Mouse (Mus musculus) lung, embryonic 15.5 days (tissue): ENCODE results near the gene Hpse2. TPM values are rescaled to one million over a fixed set of nuclear protein-coding genes. Genes with fewer than 3 reads are reported as not detected.

Source experiments
- ATAC-seq: fragments of 200-750 bp; cut with Nextera tagmentation; 2 replicates; pipeline ENCODE4 v1.8.0; 2017; ENCODE audit warnings: moderate number of reproducible peaks, borderline replicate concordance; ENCODE audit not compliant: low FRiP score, low TSS enrichment; ENCODE audit errors: extremely low read depth
- H3K27ac ChIP-seq: fragments of 300-500 bp; sonication (generic); 2 replicates; pipeline ENCODE4 v1.5.1; 2015; ENCODE audit warnings: moderate library complexity, mild to moderate bottlenecking, inconsistent platforms
- H3K27me3 ChIP-seq: fragments of 300-500 bp; sonication (generic); 2 replicates; pipeline ENCODE4 v1.6.1; 2015; ENCODE audit warnings: inconsistent platforms
- H3K36me3 ChIP-seq: fragments of 300-500 bp; sonication (generic); 2 replicates; pipeline ENCODE4 v1.6.1; 2015; ENCODE audit warnings: inconsistent platforms
- H3K4me1 ChIP-seq: fragments of 300-500 bp; sonication (generic); 2 replicates; pipeline ENCODE4 v1.6.1; 2015; ENCODE audit warnings: inconsistent platforms
- H3K4me2 ChIP-seq: fragments of 300-500 bp; sonication (generic); 2 replicates; pipeline ENCODE4 v1.6.1; 2015; ENCODE audit warnings: inconsistent platforms, mild to moderate bottlenecking, moderate library complexity
- H3K4me3 ChIP-seq: fragments of 300-500 bp; sonication (generic); 2 replicates; pipeline ENCODE4 v1.5.1; 2015; ENCODE audit warnings: mild to moderate bottlenecking, inconsistent platforms
- H3K9ac ChIP-seq: fragments of 300-500 bp; sonication (generic); 2 replicates; pipeline ENCODE4 v1.6.1; 2015; ENCODE audit warnings: inconsistent platforms
- H3K9me3 ChIP-seq: fragments of 300-500 bp; sonication (generic); 2 replicates; pipeline ENCODE4 v1.6.1; 2016; ENCODE audit warnings: inconsistent platforms
- WGBS: fragments of 180-500 bp; shearing (Covaris S2); methylation state at CpG from one replicate; pipeline ENCODE4 v1.1.7; 2015; 5-methylcytosine and 5-hydroxymethylcytosine counted together
- polyA plus RNA-seq: library from polyadenylated mRNA; unstranded; fragments of >200 nt; fragmentation: Nextera tagmentation; extraction: Ambion mirVana; gene quantifications from 2 replicates; pipeline ENCODE4 v1.2.1, GENCODE M21; 2015

Hpse2 gene
- polyA plus RNA-seq, 1 experiment from 2014 or later = 8.2 TPM

DNA sequence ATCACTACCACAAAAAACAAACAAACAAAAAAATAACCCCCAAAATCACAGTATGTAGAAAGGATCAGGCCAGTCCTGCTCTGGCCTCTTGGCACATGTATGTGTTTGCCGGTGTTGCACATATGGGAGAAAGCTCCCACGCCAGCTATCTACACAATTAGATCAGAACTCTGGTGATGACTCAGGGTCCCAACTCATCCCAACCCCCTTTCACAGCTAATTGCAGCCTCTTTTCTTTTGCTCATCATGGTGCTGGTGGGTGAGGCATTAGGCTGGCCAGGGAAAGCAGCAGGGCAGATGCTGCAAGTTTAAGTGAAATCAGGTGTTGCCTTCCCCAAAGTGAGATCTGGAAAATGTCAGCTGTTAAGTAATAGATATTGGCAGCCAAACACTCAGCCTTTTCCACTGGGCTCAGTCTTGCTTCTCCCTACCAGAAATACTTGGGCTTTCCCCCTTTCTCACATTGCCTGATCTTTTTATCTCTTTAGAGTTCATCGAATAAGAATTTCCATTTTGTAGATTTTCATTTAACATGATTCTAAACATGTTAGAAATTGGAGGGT, 365.5 kb downstream of the Hpse2 start:
- no peak overlapping the region for H3K27ac ChIP-seq
- no peaks in the 10 kb centered on the region for H3K36me3 ChIP-seq
- no peak overlapping the region for H3K4me3 ChIP-seq
- no peaks in the 10 kb centered on the region for H3K27me3 ChIP-seq
- 71% methylated on average over 3 of the region's 3 CpGs for whole genome bisulfite sequencing
- ATAC-seq = no peak
- no peaks in the 10 kb centered on the region for H3K9me3 ChIP-seq
- no peak overlapping the region for H3K4me2 ChIP-seq
- no peak overlapping the region for H3K9ac ChIP-seq
- H3K4me1 ChIP-seq = no peaks in the 10 kb centered on the region

- no peak overlapping the region for H3K9ac ChIP-seq
- H3K36me3 ChIP-seq = no peaks in the 10 kb centered on the region
- H3K27ac ChIP-seq = no peak overlapping the region
- no peaks in the 10 kb centered on the region for H3K9me3 ChIP-seq
- H3K4me1 ChIP-seq = no peaks in the 10 kb centered on the region
- H3K4me2 ChIP-seq = no peak overlapping the region
- H3K4me3 ChIP-seq = no peak overlapping the region
- no peaks in the 10 kb centered on the region for H3K27me3 ChIP-seq
- WGBS = 89% methylated on average over 5 of the region's 5 CpGs
- no peak for ATAC-seq
These were observed 369.4 kb downstream of the Hpse2 start for GRCm38 (mm10) chr19:43018792-43019191.

GRCm38 (mm10) chr19:42996406-42996805, 391.7 kb downstream of the Hpse2 start:
- Histone ChIP-seq H3K27me3 (no peaks in the 10 kb centered on the region), H3K4me2 (no peak overlapping the region), H3K27ac (no peak overlapping the region), H3K9me3 (no peaks in the 10 kb centered on the region), H3K9ac (no peak overlapping the region), H3K36me3 (no peaks in the 10 kb centered on the region), H3K4me3 (no peak overlapping the region), H3K4me1 (no peaks in the 10 kb centered on the region)
- ATAC-seq = no peak
- WGBS = 77% methylated on average over 4 of the region's 4 CpGs

GRCm38 (mm10) chr19:42988833-42989232, 399.3 kb downstream of the Hpse2 start:
- Histone ChIP-seq H3K9ac (no peak overlapping the region), H3K9me3 (no peaks in the 10 kb centered on the region), H3K27ac (no peak overlapping the region), H3K4me1 (peaks cover 24% of the 10 kb centered on the region), H3K36me3 (no peaks in the 10 kb centered on the region), H3K4me3 (no peak overlapping the region), H3K27me3 (no peaks in the 10 kb centered on the region), H3K4me2 (no peak overlapping the region)
- WGBS = 59% methylated on average over 5 of the region's 5 CpGs
- ATAC-seq = no peak

DNA sequence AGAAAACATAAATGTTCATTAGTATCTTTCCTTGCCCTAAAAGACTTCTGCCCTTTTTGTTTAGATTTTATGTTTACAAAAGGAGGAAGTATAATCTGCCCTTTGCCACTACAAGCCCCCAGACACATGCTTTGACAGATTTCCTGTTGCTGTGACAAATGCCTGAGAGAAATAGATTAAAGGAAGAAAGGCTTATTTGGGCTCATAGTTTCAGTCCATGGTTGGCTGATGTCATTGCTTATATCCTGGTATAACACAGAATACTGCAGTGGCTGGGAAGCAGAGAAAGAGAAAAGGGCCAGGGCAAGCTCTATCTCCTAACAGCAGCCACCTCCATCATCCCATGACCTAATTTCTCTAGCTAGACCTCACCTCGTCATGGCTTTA, 401.8 kb downstream of the Hpse2 start:
- H3K9me3 ChIP-seq = no peaks in the 10 kb centered on the region
- H3K27me3 ChIP-seq = no peaks in the 10 kb centered on the region
- H3K4me2 ChIP-seq = no peak overlapping the region; the same call in 1 of the 2 replicates
- H3K9ac ChIP-seq = no peak overlapping the region
- no peak overlapping the region for H3K4me3 ChIP-seq
- H3K27ac ChIP-seq = peak overlapping the region; percentile 83
- peak; percentile 58; the same call in 1 of the 2 replicates for ATAC-seq
- WGBS = 33% methylated on average over 1 of the region's 1 CpGs
- H3K36me3 ChIP-seq = no peaks in the 10 kb centered on the region
- peaks cover 24% of the 10 kb centered on the region for H3K4me1 ChIP-seq

GRCm38 (mm10) chr19:42985372-42986314, 402.5 kb downstream of the Hpse2 start:
- Histone ChIP-seq H3K4me1 (peaks cover 24% of the 10 kb centered on the region), H3K27me3 (no peaks in the 10 kb centered on the region), H3K9me3 (no peaks in the 10 kb centered on the region), H3K36me3 (no peaks in the 10 kb centered on the region), H3K4me2 (peak overlapping the region; percentile 18; the same call in 1 of the 2 replicates), H3K9ac (no peak overlapping the region), H3K4me3 (no peak overlapping the region), H3K27ac (peak overlapping the region; percentile 83)
- WGBS = 29% methylated on average over 4 of the region's 4 CpGs
- ATAC-seq = peak; percentile 81

DNA sequence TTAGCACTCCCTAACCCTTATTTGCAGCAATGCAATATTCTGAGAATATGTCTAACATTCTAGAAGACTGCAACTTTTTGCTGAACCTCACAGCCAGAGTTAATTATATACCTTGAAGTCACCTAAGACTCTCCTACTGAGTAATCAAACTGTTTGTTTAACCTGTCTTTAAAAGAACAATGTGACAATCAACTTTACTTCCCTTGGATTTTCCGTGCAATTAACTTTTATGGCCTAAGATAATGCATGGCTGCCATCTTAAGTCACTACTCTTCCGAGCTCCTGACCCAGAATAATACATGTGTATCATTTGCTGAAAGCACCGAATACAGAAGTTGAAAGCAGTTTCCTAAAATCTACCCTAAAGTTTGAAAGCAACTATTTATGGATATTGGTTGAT, 407.6 kb downstream of the Hpse2 start:
- no peak overlapping the region for H3K4me3 ChIP-seq
- H3K27me3 ChIP-seq = no peaks in the 10 kb centered on the region
- H3K9ac ChIP-seq = no peak overlapping the region
- no peak overlapping the region for H3K4me2 ChIP-seq
- H3K27ac ChIP-seq = no peak overlapping the region
- H3K36me3 ChIP-seq = no peaks in the 10 kb centered on the region
- ATAC-seq = no peak
- peaks cover 4% of the 10 kb centered on the region for H3K4me1 ChIP-seq
- 64% methylated on average over 3 of the region's 3 CpGs for WGBS
- H3K9me3 ChIP-seq = no peaks in the 10 kb centered on the region

- no peaks in the 10 kb centered on the region for H3K4me1 ChIP-seq
- H3K4me2 ChIP-seq = no peak overlapping the region
- no peak overlapping the region for H3K27ac ChIP-seq
- no peaks in the 10 kb centered on the region for H3K27me3 ChIP-seq
- no peaks in the 10 kb centered on the region for H3K9me3 ChIP-seq
- no peaks in the 10 kb centered on the region for H3K36me3 ChIP-seq
- H3K9ac ChIP-seq = no peak overlapping the region
- no peak overlapping the region for H3K4me3 ChIP-seq
- WGBS = 68% methylated on average over 2 of the region's 2 CpGs
- no peak for ATAC-seq
These were observed 410.2 kb downstream of the Hpse2 start for GRCm38 (mm10) chr19:42977938-42978337.

- H3K9ac ChIP-seq = no peak overlapping the region
These were observed 414.4 kb downstream of the Hpse2 start for GRCm38 (mm10) chr19:42973740-42974139.

DNA sequence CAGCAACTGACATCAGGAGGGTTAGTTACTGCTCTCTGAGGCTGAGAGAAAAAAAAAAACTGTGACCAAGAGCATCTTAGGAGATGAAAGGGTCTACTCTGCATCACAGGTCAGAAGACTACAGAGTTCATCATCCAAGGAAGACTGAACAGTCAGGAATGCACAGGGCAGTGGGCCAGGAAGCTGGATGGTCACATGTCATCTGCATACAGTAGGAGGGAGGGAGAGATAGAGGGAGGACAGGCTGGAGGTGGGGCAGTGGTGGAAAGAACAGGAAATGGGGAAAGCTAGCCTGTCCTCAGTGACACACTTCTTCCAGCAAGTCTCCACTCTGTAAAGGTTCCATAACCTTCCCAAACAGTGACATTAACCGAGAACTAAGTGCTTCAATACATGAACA, 423.0 kb downstream of the Hpse2 start:
- Histone ChIP-seq H3K9me3 (no peaks in the 10 kb centered on the region), H3K4me1 (no peaks in the 10 kb centered on the region), H3K27me3 (no peaks in the 10 kb centered on the region), H3K9ac (no peak overlapping the region), H3K36me3 (no peaks in the 10 kb centered on the region), H3K4me2 (no peak overlapping the region), H3K27ac (no peak overlapping the region), H3K4me3 (no peak overlapping the region)
- WGBS = 35% methylated on average over 1 of the region's 1 CpGs
- no peak for ATAC-seq

More at GRCm38 (mm10) chr19:42973740-42974139, 414.4 kb downstream of the Hpse2 start:
- Histone ChIP-seq H3K27ac (no peak overlapping the region), H3K27me3 (no peaks in the 10 kb centered on the region), H3K9me3 (no peaks in the 10 kb centered on the region), H3K36me3 (no peaks in the 10 kb centered on the region), H3K4me2 (no peak overlapping the region), H3K4me3 (no peak overlapping the region), H3K4me1 (no peaks in the 10 kb centered on the region)
- ATAC-seq = no peak
- 64% methylated on average over 5 of the region's 5 CpGs for WGBS

DNA sequence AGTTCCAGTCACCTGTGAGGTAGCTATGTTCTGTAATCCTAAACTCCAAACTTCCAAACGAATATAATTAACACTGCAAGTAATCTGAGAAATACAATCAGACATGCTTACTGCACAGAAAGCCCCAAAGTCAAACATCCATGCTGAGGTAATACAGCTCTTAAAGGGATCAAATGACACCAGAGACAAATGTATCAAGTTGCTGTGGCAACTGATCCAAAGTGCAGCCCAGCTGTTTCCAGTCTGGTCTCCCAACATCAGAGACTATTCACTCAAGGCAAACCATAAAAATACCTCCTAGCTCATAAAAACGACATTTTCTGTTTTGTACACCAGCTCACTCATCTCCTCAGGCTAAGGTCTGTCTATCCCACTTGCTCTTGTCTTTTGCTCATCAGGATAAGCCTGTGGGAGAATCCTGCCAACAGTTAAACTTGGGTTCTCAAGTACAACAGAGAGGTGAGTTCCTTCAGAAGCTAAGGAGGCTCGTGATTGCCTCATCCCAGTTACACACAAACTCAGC, 440.0 kb downstream of the Hpse2 start:
- no peaks in the 10 kb centered on the region for H3K27me3 ChIP-seq
- H3K4me1 ChIP-seq = no peaks in the 10 kb centered on the region
- H3K4me3 ChIP-seq = no peak overlapping the region
- 27% methylated on average over 3 of the region's 3 CpGs for WGBS
- H3K4me2 ChIP-seq = no peak overlapping the region
- H3K9ac ChIP-seq = no peak overlapping the region
- no peak overlapping the region for H3K27ac ChIP-seq
- no peak for ATAC-seq
- H3K9me3 ChIP-seq = peaks cover 3% of the 10 kb centered on the region; the same call in 1 of the 2 replicates
- H3K36me3 ChIP-seq = no peaks in the 10 kb centered on the region

- H3K9ac ChIP-seq = no peak overlapping the region
- H3K4me3 ChIP-seq = no peak overlapping the region
- no peaks in the 10 kb centered on the region for H3K9me3 ChIP-seq
- H3K27ac ChIP-seq = peak overlapping the region; percentile 80
- peak; percentile 82; the same call in 1 of the 2 replicates for ATAC-seq
- no peak overlapping the region for H3K4me2 ChIP-seq
- no peaks in the 10 kb centered on the region for H3K27me3 ChIP-seq
- 52% methylated on average over 1 of the region's 1 CpGs for WGBS
- peaks cover 13% of the 10 kb centered on the region for H3K4me1 ChIP-seq
- no peaks in the 10 kb centered on the region for H3K36me3 ChIP-seq
These were observed 450.6 kb downstream of the Hpse2 start for GRCm38 (mm10) chr19:42937544-42937943.
